In genomic region chr7:19130657-19131056, GRCm38 (mm10) we compare ENCODE assay signal across 8 mouse cellular contexts. TPM values are rescaled to one million over a fixed set of nuclear protein-coding genes. Genes with fewer than 3 reads are reported as not detected.
A peak's percentile ranks its signal among the peaks of the same experiment; 100 is the strongest.
DNase-seq lines count a peak whose midpoint lies in the region; ATAC-seq lines count a peak whose summit lies in the region.

No protein-coding gene starts in this region.

- 24% methylated on average over 4 of the region's 4 CpGs for WGBS in kidney, embryonic 14.5 days
- 35% methylated on average over 4 of the region's 4 CpGs for WGBS in hindbrain, embryonic 10.5 days
- WGBS in midbrain, embryonic 10.5 days = 35% methylated on average over 4 of the region's 4 CpGs

- no peak for ATAC-seq in kidney, embryonic 14.5 days (ENCODE audit: low FRiP score, low TSS enrichment)

- no peaks in the 10 kb centered on the region for H3K9me3 ChIP-seq in kidney, embryonic 14.5 days (ENCODE audit: control insufficient read depth, low read length)
- no peaks in the 10 kb centered on the region for H3K9me3 ChIP-seq in hindbrain, embryonic 10.5 days
- no peaks in the 10 kb centered on the region for H3K9me3 ChIP-seq in midbrain, embryonic 10.5 days (replicated peaks)

- no peak for DNase-seq in kidney, postnatal 14 days
- DNase-seq in NIH3T3 (ENCODE audit: low read depth) = peak; percentile 68
- DNase-seq in hindbrain, embryonic 10.5 days (ENCODE audit: low spot score) = no peak
- no peak for DNase-seq in midbrain, embryonic 10.5 days (ENCODE audit: low spot score)
- no peak for DNase-seq in adrenal gland, adult 18-20 months (ENCODE audit: low spot score in 2 of 2)
- no peak for DNase-seq in spleen, adult 18-20 months
- DNase-seq in testis, postnatal 10 days (ENCODE audit: low spot score) = no peak

- peak overlapping the region; percentile 42; the same call in 1 of the 2 replicates for H3K9ac ChIP-seq in kidney, embryonic 14.5 days (ENCODE audit: low read depth, low read length)

- H3K4me1 ChIP-seq in kidney, embryonic 14.5 days (ENCODE audit: control insufficient read depth, insufficient read depth, low read length) = peaks cover 7% of the 10 kb centered on the region; the same call in 1 of the 2 replicates
- H3K4me1 ChIP-seq in hindbrain, embryonic 10.5 days (replicated peaks) = peaks cover 17% of the 10 kb centered on the region
- H3K4me1 ChIP-seq in midbrain, embryonic 10.5 days = peaks cover 22% of the 10 kb centered on the region

- peak overlapping the region; percentile 57 for H3K4me2 ChIP-seq in kidney, embryonic 14.5 days (replicated peaks; ENCODE audit: low read depth, low read length)

- peaks cover 13% of the 10 kb centered on the region for H3K36me3 ChIP-seq in kidney, embryonic 14.5 days (ENCODE audit: control insufficient read depth, insufficient read depth, low read length)
- H3K36me3 ChIP-seq in hindbrain, embryonic 10.5 days = peaks cover 50% of the 10 kb centered on the region
- H3K36me3 ChIP-seq in midbrain, embryonic 10.5 days = peaks cover 35% of the 10 kb centered on the region

- H3K4me3 ChIP-seq in kidney, embryonic 14.5 days (ENCODE audit: low read length) = peak overlapping the region; percentile 44
- H3K4me3 ChIP-seq in hindbrain, embryonic 10.5 days = peak overlapping the region; percentile 53
- H3K4me3 ChIP-seq in midbrain, embryonic 10.5 days = peak overlapping the region; percentile 54

- H3K27me3 ChIP-seq in kidney, embryonic 14.5 days (ENCODE audit: control insufficient read depth, insufficient read depth, low read length) = no peaks in the 10 kb centered on the region
- no peaks in the 10 kb centered on the region for H3K27me3 ChIP-seq in hindbrain, embryonic 10.5 days (ENCODE audit: insufficient read depth, poor library complexity, severe bottlenecking)
- H3K27me3 ChIP-seq in midbrain, embryonic 10.5 days (ENCODE audit: low read depth, poor library complexity, severe bottlenecking) = no peaks in the 10 kb centered on the region

- peak overlapping the region; percentile 78 for H3K27ac ChIP-seq in kidney, embryonic 14.5 days (ENCODE audit: low read depth, low read length)
- peak overlapping the region; percentile 89 for H3K27ac ChIP-seq in hindbrain, embryonic 10.5 days
- H3K27ac ChIP-seq in midbrain, embryonic 10.5 days (replicated peaks) = peak overlapping the region; percentile 84

RNA-seq across cellular contexts. Expression of gene Fbxo46, which starts 11.0 kb away (rescaled TPM):
- polyA plus RNA-seq in kidney, embryonic 14.5 days (2014; fragmentation: Nextera tagmentation; extraction: Ambion mirVana) = 5.7 and 10.0 TPM in 2 replicates
- polyA plus RNA-seq in hindbrain, embryonic 10.5 days (2016; fragmentation: Nextera tagmentation; extraction: Ambion mirVana) = 17.1 and 19.4 TPM in 2 replicates
- polyA plus RNA-seq in midbrain, embryonic 10.5 days (2016; fragmentation: Nextera tagmentation; extraction: Ambion mirVana) = 17.6 and 19.4 TPM in 2 replicates
- 10 to 100 TPM; 12.6 to 15.4 TPM for total RNA-seq in adrenal gland, adult 18-20 months (2021)

RNA-seq across cellular contexts. Expression of gene Gm4969, which starts 12.5 kb away (rescaled TPM):
- 2.3 and 4.5 TPM in 2 replicates for polyA plus RNA-seq in kidney, embryonic 14.5 days (2014; fragmentation: Nextera tagmentation; extraction: Ambion mirVana)
- polyA plus RNA-seq in hindbrain, embryonic 10.5 days (2016; fragmentation: Nextera tagmentation; extraction: Ambion mirVana) = 1.2 and 1.5 TPM in 2 replicates
- polyA plus RNA-seq in midbrain, embryonic 10.5 days (2016; fragmentation: Nextera tagmentation; extraction: Ambion mirVana) = 1.1 TPM in 2 replicates
- not detected for total RNA-seq in adrenal gland, adult 18-20 months (2021)

RNA-seq across cellular contexts. Expression of gene Qpctl, which starts 18.4 kb away (rescaled TPM):
- polyA plus RNA-seq in kidney, embryonic 14.5 days (2014; fragmentation: Nextera tagmentation; extraction: Ambion mirVana) = 8.9 and 12.8 TPM in 2 replicates
- 16.7 and 22.1 TPM in 2 replicates for polyA plus RNA-seq in hindbrain, embryonic 10.5 days (2016; fragmentation: Nextera tagmentation; extraction: Ambion mirVana)
- polyA plus RNA-seq in midbrain, embryonic 10.5 days (2016; fragmentation: Nextera tagmentation; extraction: Ambion mirVana) = 17.0 and 21.2 TPM in 2 replicates
- total RNA-seq in adrenal gland, adult 18-20 months (2021) = 10 to 100 TPM; 13.6 to 14.6 TPM

RNA-seq across cellular contexts. Expression of gene Snrpd2, which starts 18.9 kb away (rescaled TPM):
- polyA plus RNA-seq in kidney, embryonic 14.5 days (2014; fragmentation: Nextera tagmentation; extraction: Ambion mirVana) = 155 and 205 TPM in 2 replicates
- 184 TPM in 2 replicates for polyA plus RNA-seq in hindbrain, embryonic 10.5 days (2016; fragmentation: Nextera tagmentation; extraction: Ambion mirVana)
- 168 and 180 TPM in 2 replicates for polyA plus RNA-seq in midbrain, embryonic 10.5 days (2016; fragmentation: Nextera tagmentation; extraction: Ambion mirVana)
- 10 to 100 TPM; 81.7 to 89.5 TPM for total RNA-seq in adrenal gland, adult 18-20 months (2021)

RNA-seq across cellular contexts. Expression of gene Gipr, which starts 35.3 kb away (rescaled TPM):
- polyA plus RNA-seq in kidney, embryonic 14.5 days (2014; fragmentation: Nextera tagmentation; extraction: Ambion mirVana) = 0.31 and 0.45 TPM in 2 replicates
- polyA plus RNA-seq in hindbrain, embryonic 10.5 days (2016; fragmentation: Nextera tagmentation; extraction: Ambion mirVana) = 0.95 and 1.3 TPM in 2 replicates
- polyA plus RNA-seq in midbrain, embryonic 10.5 days (2016; fragmentation: Nextera tagmentation; extraction: Ambion mirVana) = 0.60 and 1.5 TPM in 2 replicates
- total RNA-seq in adrenal gland, adult 18-20 months (2021) = under 1 TPM; 0.60 to 0.70 TPM
